Mouse (Mus musculus) right cerebral cortex, adult 18-20 months (tissue): ENCODE data around the gene Glt28d2.

ENCODE experiments used
- DNase-seq: peaks from one replicate; pipeline ENCODE4 v3.0.0; 2022; ENCODE audit warnings: mixed read lengths

The Glt28d2 gene

GRCm38 (mm10) chr3:85863996-85864395 lies 23.3 kb downstream of the Glt28d2 start:
- no peak for DNase-seq

GRCm38 (mm10) chr3:85862886-85863285 lies 24.4 kb downstream of the Glt28d2 start:
- DNase-seq = no peak

- no peak for DNase-seq
These were observed 26.3 kb downstream of the Glt28d2 start for GRCm38 (mm10) chr3:85860996-85861395.

- DNase-seq = no peak
These were observed 28.0 kb downstream of the Glt28d2 start for GRCm38 (mm10) chr3:85859311-85859710.

- DNase-seq = peak; percentile 8
These were observed 28.9 kb downstream of the Glt28d2 start for GRCm38 (mm10) chr3:85858140-85859135.

GRCm38 (mm10) chr3:85857083-85857482 lies 30.2 kb downstream of the Glt28d2 start:
- DNase-seq = no peak

- no peak for DNase-seq
These were observed 31.4 kb downstream of the Glt28d2 start for GRCm38 (mm10) chr3:85855947-85856346.

GRCm38 (mm10) chr3:85855043-85855442 lies 32.3 kb downstream of the Glt28d2 start:
- no peak for DNase-seq

GRCm38 (mm10) chr3:85854143-85854542 lies 33.2 kb downstream of the Glt28d2 start:
- no peak for DNase-seq

GRCm38 (mm10) chr3:85853715-85854114 lies 33.6 kb downstream of the Glt28d2 start:
- DNase-seq = no peak

- no peak for DNase-seq
These were observed 37.2 kb downstream of the Glt28d2 start for GRCm38 (mm10) chr3:85850079-85850478.

- no peak for DNase-seq
These were observed 41.0 kb downstream of the Glt28d2 start for GRCm38 (mm10) chr3:85846316-85846715.

- no peak for DNase-seq
These were observed 42.0 kb downstream of the Glt28d2 start for GRCm38 (mm10) chr3:85845341-85845740.

GRCm38 (mm10) chr3:85842881-85843218 lies 44.5 kb downstream of the Glt28d2 start:
- DNase-seq = no peak

GRCm38 (mm10) chr3:85842177-85842880 lies 45.0 kb downstream of the Glt28d2 start:
- DNase-seq = no peak

GRCm38 (mm10) chr3:85841454-85842176 lies 45.7 kb downstream of the Glt28d2 start:
- DNase-seq = no peak

GRCm38 (mm10) chr3:85833627-85834026 lies 53.7 kb downstream of the Glt28d2 start:
- no peak for DNase-seq

GRCm38 (mm10) chr3:85832490-85833155 lies 54.7 kb downstream of the Glt28d2 start:
- no peak for DNase-seq

- DNase-seq = no peak
These were observed 55.5 kb downstream of the Glt28d2 start for GRCm38 (mm10) chr3:85831785-85832184.

- DNase-seq = no peak
These were observed 58.3 kb downstream of the Glt28d2 start for GRCm38 (mm10) chr3:85829047-85829446.

- DNase-seq = no peak
These were observed 59.5 kb downstream of the Glt28d2 start for GRCm38 (mm10) chr3:85827815-85828214.

- DNase-seq = no peak
These were observed 60.0 kb downstream of the Glt28d2 start for GRCm38 (mm10) chr3:85827283-85827682.
